Mouse (Mus musculus) forebrain, postnatal 0 days (tissue): ENCODE data around the gene Fut8. TPM values are rescaled to one million over a fixed set of nuclear protein-coding genes. Genes with fewer than 3 reads are reported as not detected.

Experiments
- ATAC-seq: fragments of 200-750 bp; cut with Nextera tagmentation; 2 replicates; pipeline ENCODE4 v1.8.0; 2017; ENCODE audit warnings: mild to moderate bottlenecking, moderate library complexity
- DNase-seq: peaks from one replicate; pipeline ENCODE4 v3.0.0-alpha.2; 2015
- H3K27ac ChIP-seq: fragments of 300-500 bp; sonication (generic); 2 replicates; pipeline ENCODE4 v1.5.1; 2014; ENCODE audit warnings: low read depth, mild to moderate bottlenecking, antibody characterized with exemption, low read length, moderate library complexity, mixed read lengths
- H3K27me3 ChIP-seq: fragments of 300-500 bp; sonication (generic); 2 replicates; pipeline ENCODE4 v1.6.1; 2014; ENCODE audit warnings: mild to moderate bottlenecking, low read length, mixed read lengths; ENCODE audit not compliant: insufficient read depth
- H3K36me3 ChIP-seq: fragments of 300-500 bp; sonication (generic); 2 replicates; pipeline ENCODE4 v1.6.1; 2014; ENCODE audit warnings: mild to moderate bottlenecking, moderate library complexity; ENCODE audit not compliant: insufficient read depth
- H3K4me1 ChIP-seq: fragments of 300-500 bp; sonication (generic); 2 replicates; pipeline ENCODE4 v1.6.1; 2014; ENCODE audit warnings: antibody characterized with exemption; ENCODE audit not compliant: insufficient read depth
- H3K4me2 ChIP-seq: fragments of 300-500 bp; sonication (generic); 2 replicates; pipeline ENCODE4 v1.6.1; 2014; ENCODE audit warnings: low read depth, mild to moderate bottlenecking, moderate library complexity
- H3K4me3 ChIP-seq: fragments of 300-500 bp; sonication (generic); 2 replicates; pipeline ENCODE4 v1.5.1; 2014; ENCODE audit warnings: low read depth, low read length, mixed read lengths
- H3K9ac ChIP-seq: fragments of 300-500 bp; sonication (generic); 2 replicates; pipeline ENCODE4 v1.6.1; 2014; ENCODE audit warnings: mild to moderate bottlenecking
- H3K9me3 ChIP-seq: fragments of 300-500 bp; sonication (generic); 2 replicates; pipeline ENCODE4 v1.6.1; 2016; ENCODE audit warnings: low read length
- CTCF ChIP-seq: sonication (generic); IDR thresholded peaks from 2 replicates; pipeline ENCODE4 v1.5.1; 2016; ENCODE audit warnings: antibody characterized with exemption, control low read depth, low read depth
- WGBS: fragments of 180-500 bp; shearing (Covaris S2); extraction: QIAGEN DNeasy Blood & Tissue Kit; methylation state at CpG from one replicate; pipeline ENCODE4 v1.1.7; 2014; 5-methylcytosine and 5-hydroxymethylcytosine counted together
- polyA plus RNA-seq: library from polyadenylated mRNA; unstranded; fragments of >200 nt; fragmentation: Nextera tagmentation; extraction: Ambion mirVana; gene quantifications from 2 replicates; pipeline ENCODE4 v1.2.1, GENCODE M21; 2015
- total RNA-seq: library from RNA; depleted of rRNA; stranded (reverse); fragments of >200 nt; gene quantifications from 2 replicates; pipeline ENCODE4 v1.2.3, GENCODE M21; 2014

Fut8 gene
- total and polyA plus RNA-seq, 2 experiments from 2014 or later, result 63.0 to 67.0 TPM

DNA sequence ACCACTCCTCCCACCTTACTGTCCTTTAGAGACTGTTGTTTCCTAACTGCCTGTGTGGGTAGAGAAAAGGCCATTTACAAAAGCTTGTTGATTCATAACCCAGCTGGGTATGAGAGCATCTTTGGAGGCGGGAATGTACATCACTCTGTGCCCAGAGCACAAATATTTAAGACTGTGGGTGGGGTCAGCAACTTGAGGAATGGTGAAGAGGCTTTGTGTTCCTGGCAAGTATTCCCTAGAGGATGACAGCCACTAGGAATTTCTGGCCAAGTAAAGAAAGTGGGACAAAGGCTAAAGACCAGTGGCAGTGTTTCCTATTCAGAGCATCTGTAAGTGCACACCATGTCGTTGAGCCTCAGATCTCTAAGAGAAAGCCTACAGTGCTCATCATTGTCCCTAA, 242.0 kb downstream of the Fut8 start:
- 61% methylated on average over 2 of the region's 2 CpGs for WGBS
- Histone ChIP-seq H3K36me3 (no peaks in the 10 kb centered on the region), H3K27me3 (no peaks in the 10 kb centered on the region), H3K9me3 (no peaks in the 10 kb centered on the region), H3K9ac (no peak overlapping the region), H3K4me2 (no peak overlapping the region), H3K4me1 (no peaks in the 10 kb centered on the region), H3K4me3 (no peak overlapping the region), H3K27ac (no peak overlapping the region)
- ATAC-seq (no peak), DNase-seq (no peak)
- no peak for TF ChIP-seq CTCF

DNA sequence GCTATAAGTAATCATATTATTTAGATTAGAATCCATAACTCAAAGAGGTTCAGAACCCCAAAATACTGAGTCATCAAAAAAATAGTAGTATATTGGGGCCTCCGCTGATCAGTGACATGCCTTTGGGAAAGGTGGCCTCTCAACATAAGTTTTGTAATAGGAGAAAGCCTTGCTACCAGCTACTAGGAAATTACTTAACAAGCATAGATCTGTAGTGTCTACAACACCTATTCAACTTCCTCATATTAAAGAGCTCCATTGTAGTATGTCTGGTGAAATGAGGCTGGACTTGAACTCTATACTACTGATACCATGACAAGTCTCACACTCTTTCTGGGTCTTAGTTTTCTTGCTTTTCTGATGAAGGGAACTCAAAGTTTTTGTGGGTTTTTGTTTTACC, 243.2 kb downstream of the Fut8 start:
- H3K9me3 ChIP-seq, result no peaks in the 10 kb centered on the region
- H3K27ac ChIP-seq, result no peak overlapping the region
- no peaks in the 10 kb centered on the region for H3K36me3 ChIP-seq
- TF ChIP-seq CTCF, result no peak
- DNase-seq (no peak), ATAC-seq (no peak)
- no peaks in the 10 kb centered on the region for H3K4me1 ChIP-seq
- no peak overlapping the region for H3K4me3 ChIP-seq
- no peak overlapping the region for H3K9ac ChIP-seq
- H3K4me2 ChIP-seq, result no peak overlapping the region
- 100% methylated on average over 1 of the region's 1 CpGs for WGBS
- no peaks in the 10 kb centered on the region for H3K27me3 ChIP-seq

DNA sequence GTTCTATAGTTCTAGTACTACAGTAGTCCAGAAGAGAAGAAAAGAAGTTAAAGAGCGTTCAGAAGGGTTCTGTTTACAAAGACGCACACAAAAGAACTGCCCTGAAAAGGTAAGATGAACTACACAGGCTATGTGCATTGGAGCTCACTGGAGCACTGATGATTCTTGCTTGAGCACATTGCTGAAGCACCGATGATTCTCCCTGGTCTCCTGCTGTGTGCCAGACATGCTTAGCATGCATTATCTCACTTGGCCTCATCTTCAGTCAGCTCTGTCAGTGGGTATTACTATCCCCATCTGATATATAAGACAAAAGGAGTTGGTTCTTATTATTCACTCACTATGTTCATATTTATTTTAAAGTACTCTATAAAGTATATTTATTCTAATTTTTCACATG, 243.9 kb downstream of the Fut8 start:
- Histone ChIP-seq H3K9me3 (no peaks in the 10 kb centered on the region), H3K4me1 (no peaks in the 10 kb centered on the region), H3K27ac (no peak overlapping the region), H3K9ac (no peak overlapping the region), H3K27me3 (no peaks in the 10 kb centered on the region), H3K4me2 (no peak overlapping the region), H3K36me3 (no peaks in the 10 kb centered on the region), H3K4me3 (no peak overlapping the region)
- no peak for TF ChIP-seq CTCF
- ATAC-seq (no peak), DNase-seq (no peak)
- 25% methylated on average over 3 of the region's 3 CpGs for WGBS

DNA sequence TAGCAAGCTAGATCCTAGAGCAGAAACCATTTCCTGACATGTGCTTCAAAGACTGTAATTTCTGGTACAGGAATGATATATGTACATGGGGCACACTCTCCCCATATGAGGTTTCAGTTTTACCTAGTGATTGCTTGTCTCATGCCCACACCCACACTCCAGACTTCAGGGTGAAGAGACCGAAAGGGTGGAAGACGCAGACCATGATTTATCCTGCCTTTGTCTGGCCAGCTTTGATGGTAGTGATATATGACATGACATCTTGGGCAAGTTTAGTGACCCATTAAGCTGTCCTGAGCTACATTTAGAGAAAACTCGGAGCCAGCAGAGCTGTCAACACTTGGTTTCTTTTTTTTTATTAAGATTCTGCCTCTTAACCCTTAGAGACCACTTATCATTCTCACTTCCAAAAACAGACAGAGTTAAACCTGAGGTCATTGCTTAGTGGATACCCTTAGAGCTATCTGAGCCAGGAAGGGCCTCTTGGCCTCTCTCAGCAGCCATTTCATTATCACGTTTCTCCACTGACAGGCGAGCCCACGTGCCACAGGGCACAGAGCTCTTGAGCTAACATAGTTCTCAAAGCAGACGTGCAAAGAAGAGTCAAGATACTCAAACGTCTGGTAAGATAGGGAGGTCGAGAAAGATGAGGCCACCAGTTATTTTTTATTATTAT, 245.4 kb downstream of the Fut8 start:
- ATAC-seq, result no peak

DNA sequence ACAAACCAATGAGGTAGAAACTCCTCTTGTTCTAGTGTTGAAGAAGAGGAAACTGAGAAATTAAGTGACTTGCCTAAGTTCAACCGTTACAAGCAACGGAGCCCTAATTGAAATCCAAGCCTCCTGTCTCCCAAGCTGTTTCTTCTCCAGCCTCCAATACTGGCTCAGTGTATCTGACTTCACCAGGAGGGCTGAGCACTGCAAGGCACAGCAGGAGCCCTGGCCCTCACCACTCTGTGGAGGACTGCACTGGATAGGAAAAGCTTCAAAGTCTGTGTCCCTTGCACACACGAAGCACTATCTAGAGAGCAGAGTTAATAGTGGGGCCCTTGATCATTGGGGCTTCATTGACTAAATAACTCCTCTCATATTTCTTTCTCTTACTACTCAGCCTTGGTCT, 246.8 kb downstream of the Fut8 start:
- DNase-seq, result no peak
- H3K4me1 ChIP-seq, result no peaks in the 10 kb centered on the region
- H3K9me3 ChIP-seq, result no peaks in the 10 kb centered on the region
- no peak overlapping the region for H3K4me2 ChIP-seq
- no peaks in the 10 kb centered on the region for H3K27me3 ChIP-seq
- ATAC-seq, result no peak
- H3K9ac ChIP-seq, result no peak overlapping the region
- no peak overlapping the region for H3K27ac ChIP-seq
- H3K36me3 ChIP-seq, result no peaks in the 10 kb centered on the region
- TF ChIP-seq CTCF, result no peak
- no peak overlapping the region for H3K4me3 ChIP-seq
- WGBS, result 74% methylated on average over 3 of the region's 3 CpGs

More for the DNA sequence above, 245.4 kb downstream of the Fut8 start:
- Histone ChIP-seq H3K9me3 (no peaks in the 10 kb centered on the region), H3K27ac (no peak overlapping the region), H3K4me2 (no peak overlapping the region), H3K36me3 (no peaks in the 10 kb centered on the region), H3K27me3 (no peaks in the 10 kb centered on the region), H3K4me1 (no peaks in the 10 kb centered on the region), H3K4me3 (no peak overlapping the region), H3K9ac (no peak overlapping the region)
- no peak for TF ChIP-seq CTCF
- WGBS, result 81% methylated on average over 9 of the region's 9 CpGs
- DNase-seq, result no peak

DNA sequence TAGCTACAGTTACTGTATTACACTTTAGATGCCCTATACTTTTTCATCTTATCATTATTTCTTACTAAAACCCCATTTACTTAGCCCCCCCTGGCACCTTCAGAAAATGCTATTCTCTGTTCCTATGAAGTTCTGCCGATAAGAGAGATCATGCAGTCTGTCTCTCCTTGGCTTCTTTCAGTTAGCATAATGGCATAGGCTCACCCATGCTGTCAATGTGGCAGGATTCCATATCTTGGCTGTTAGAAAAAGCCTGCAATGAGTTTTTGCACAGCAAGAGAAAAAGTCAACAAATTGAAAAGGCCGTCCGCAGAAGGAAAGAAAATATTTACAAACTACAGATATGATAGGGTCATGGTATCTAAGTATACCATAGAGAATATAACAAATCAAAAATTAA, 253.6 kb downstream of the Fut8 start:
- DNase-seq (peak; percentile 78), ATAC-seq (peak; percentile 62; the same call in 1 of the 2 replicates)
- no peak for TF ChIP-seq CTCF
- Histone ChIP-seq H3K27ac (no peak overlapping the region), H3K9ac (no peak overlapping the region), H3K27me3 (no peaks in the 10 kb centered on the region), H3K9me3 (no peaks in the 10 kb centered on the region), H3K36me3 (no peaks in the 10 kb centered on the region), H3K4me1 (no peaks in the 10 kb centered on the region), H3K4me2 (no peak overlapping the region), H3K4me3 (no peak overlapping the region)
- WGBS, result 56% methylated on average over 3 of the region's 3 CpGs

DNA sequence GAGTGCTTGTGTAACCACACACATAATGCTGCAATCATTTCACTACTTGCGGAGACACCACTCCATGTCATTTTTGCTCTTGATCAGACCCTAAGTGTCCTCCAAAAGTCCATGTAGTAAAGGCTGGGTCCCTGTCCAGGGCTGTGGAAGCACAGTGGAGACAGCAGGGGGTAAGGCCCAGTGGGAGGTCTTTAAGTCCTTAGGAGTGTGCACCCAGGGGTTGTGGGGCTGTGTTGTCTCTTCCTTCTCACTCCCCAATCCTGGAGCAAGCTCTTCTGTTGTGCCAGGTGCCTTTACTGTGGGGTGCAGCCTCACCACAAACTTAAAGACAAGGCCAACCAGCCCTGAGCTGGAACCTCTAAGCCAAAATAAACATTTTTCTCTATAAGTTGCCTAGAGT, 257.9 kb downstream of the Fut8 start:
- TF ChIP-seq CTCF, result no peak
- H3K4me2 ChIP-seq, result no peak overlapping the region
- H3K4me1 ChIP-seq, result no peaks in the 10 kb centered on the region
- H3K36me3 ChIP-seq, result no peaks in the 10 kb centered on the region
- no peaks in the 10 kb centered on the region for H3K9me3 ChIP-seq
- no peak overlapping the region for H3K27ac ChIP-seq
- DNase-seq (no peak), ATAC-seq (no peak)
- no peaks in the 10 kb centered on the region for H3K27me3 ChIP-seq
- H3K9ac ChIP-seq, result no peak overlapping the region
- WGBS, result 94% methylated on average over 1 of the region's 1 CpGs
- H3K4me3 ChIP-seq, result no peak overlapping the region
